Mouse (Mus musculus) spleen, adult 2 months (tissue): ENCODE measurements around the gene Fndc7. TPM values are rescaled to one million over a fixed set of nuclear protein-coding genes. Genes with fewer than 3 reads are reported as not detected.
"Not testable (repeated sequence)": the region's sequence is repeated elsewhere in the genome, so short reads cannot be mapped to it uniquely, and the experiment has no call there.

Experiments used
- DNase-seq, 2 experiments: peaks; one replicate each; pipeline versions ENCODE4 v3.0.0 to v3.0.0-alpha.2; 2012 to 2021; ENCODE audit warnings: low spot score in 2 of 2, low read depth in 1 of 2
- H3K27ac ChIP-seq: fragments of 200-500 bp; 2 replicates; pipeline ENCODE4 v1.5.1; 2012; ENCODE audit warnings: low read length, inconsistent platforms; ENCODE audit not compliant: insufficient read depth
- H3K27me3 ChIP-seq: fragments of 200-500 bp; 2 replicates; pipeline ENCODE4 v1.6.1; 2012; ENCODE audit warnings: mild to moderate bottlenecking, moderate library complexity, low read length, inconsistent platforms; ENCODE audit not compliant: control insufficient read depth, insufficient read depth
- H3K36me3 ChIP-seq: fragments of 200-500 bp; 2 replicates; pipeline ENCODE4 v1.6.1; 2012; ENCODE audit warnings: mild to moderate bottlenecking, low read length, inconsistent platforms; ENCODE audit not compliant: control insufficient read depth, insufficient read depth
- H3K4me1 ChIP-seq: fragments of 200-500 bp; 2 replicates; pipeline ENCODE4 v1.6.1; 2011; ENCODE audit warnings: inconsistent platforms; ENCODE audit not compliant: control insufficient read depth, insufficient read depth, insufficient read length
- H3K4me3 ChIP-seq: fragments of 200-500 bp; 2 replicates; pipeline ENCODE4 v1.5.1; 2011; ENCODE audit warnings: mild to moderate bottlenecking, inconsistent platforms; ENCODE audit not compliant: insufficient read depth, insufficient read length; ENCODE audit errors: extremely low read depth
- CTCF ChIP-seq: fragments of 200-500 bp; IDR thresholded peaks from 2 replicates; pipeline ENCODE4 v1.5.1; 2011; ENCODE audit warnings: mild to moderate bottlenecking, inconsistent platforms; ENCODE audit not compliant: insufficient read depth, insufficient read length, insufficient replicate concordance; ENCODE audit errors: extremely low read depth
- POLR2A ChIP-seq: fragments of 200-500 bp; IDR thresholded peaks from 2 replicates; pipeline ENCODE4 v1.6.1; 2011; ENCODE audit warnings: low read depth, low read length, inconsistent platforms
- WGBS: fragments of 180-500 bp; shearing (Covaris S2); methylation state at CpG from one replicate; pipeline ENCODE4 v1.1.7; 2018; 5-methylcytosine and 5-hydroxymethylcytosine counted together
- polyA plus RNA-seq: library from polyadenylated mRNA; depleted of rRNA; stranded (reverse); fragments of >200 nt; gene quantifications from 2 replicates; pipeline ENCODE4 v1.2.3, GENCODE M21; 2012

Fndc7 gene
- polyA plus RNA-seq, 1 experiment = 2.0 TPM

DNA sequence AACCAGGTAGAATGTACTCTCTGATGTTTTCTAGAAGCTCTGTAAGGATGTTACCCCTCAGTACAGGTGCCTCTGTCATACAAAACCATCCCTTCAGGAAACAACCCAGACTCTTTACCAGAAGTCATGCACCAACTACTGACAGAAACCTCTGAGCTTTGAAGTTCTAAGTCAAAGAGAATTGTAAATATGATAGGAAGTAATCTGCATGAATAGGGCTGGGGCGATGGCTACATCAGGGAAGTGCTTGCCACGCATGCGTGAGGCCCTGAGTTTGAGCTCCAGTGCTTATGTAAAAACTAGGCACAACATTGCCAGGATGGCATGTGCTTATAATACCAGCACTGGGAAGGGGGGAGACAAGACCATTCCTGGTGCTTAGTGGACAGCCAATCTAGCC, 24.1 kb downstream of the Fndc7 start:
- no peaks in the 10 kb centered on the region for H3K27me3 ChIP-seq
- DNase-seq = peak; percentile 37 to 45
- TF ChIP-seq POLR2A = no peak
- no peak for TF ChIP-seq CTCF
- WGBS = 47% methylated on average over 3 of the region's 3 CpGs
- no peaks in the 10 kb centered on the region for H3K36me3 ChIP-seq
- peaks cover 4% of the 10 kb centered on the region; the same call in 1 of the 2 replicates for H3K4me1 ChIP-seq
- H3K4me3 ChIP-seq = no peak overlapping the region
- H3K27ac ChIP-seq = peak overlapping the region; percentile 66

DNA sequence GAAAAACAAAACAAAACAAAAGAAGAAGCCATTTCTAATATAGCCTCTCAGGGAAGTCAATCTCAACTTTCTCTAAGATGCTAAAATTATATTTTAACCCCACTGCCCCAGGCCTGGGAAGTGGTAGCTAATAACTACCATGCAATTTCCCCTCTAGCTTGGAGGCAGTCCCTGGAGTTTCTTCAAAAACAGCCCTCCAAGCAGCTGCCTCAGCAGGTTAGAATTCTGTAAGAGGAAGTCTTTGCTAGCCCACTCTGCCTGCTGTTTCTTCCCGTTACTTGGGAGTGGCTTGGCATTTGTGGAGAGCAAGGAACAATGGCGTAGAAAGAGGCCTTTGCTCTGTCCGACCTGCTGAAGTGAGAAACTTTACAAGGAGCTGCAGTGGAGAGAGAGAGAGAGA, 24.7 kb downstream of the Fndc7 start:
- no peaks in the 10 kb centered on the region for H3K36me3 ChIP-seq
- H3K27me3 ChIP-seq = no peaks in the 10 kb centered on the region
- no peak for DNase-seq
- TF ChIP-seq CTCF (no peak), POLR2A (no peak)
- H3K27ac ChIP-seq = peak overlapping the region; percentile 66
- H3K4me1 ChIP-seq = peaks cover 4% of the 10 kb centered on the region; the same call in 1 of the 2 replicates
- WGBS = 29% methylated on average over 3 of the region's 3 CpGs
- H3K4me3 ChIP-seq = no peak overlapping the region

DNA sequence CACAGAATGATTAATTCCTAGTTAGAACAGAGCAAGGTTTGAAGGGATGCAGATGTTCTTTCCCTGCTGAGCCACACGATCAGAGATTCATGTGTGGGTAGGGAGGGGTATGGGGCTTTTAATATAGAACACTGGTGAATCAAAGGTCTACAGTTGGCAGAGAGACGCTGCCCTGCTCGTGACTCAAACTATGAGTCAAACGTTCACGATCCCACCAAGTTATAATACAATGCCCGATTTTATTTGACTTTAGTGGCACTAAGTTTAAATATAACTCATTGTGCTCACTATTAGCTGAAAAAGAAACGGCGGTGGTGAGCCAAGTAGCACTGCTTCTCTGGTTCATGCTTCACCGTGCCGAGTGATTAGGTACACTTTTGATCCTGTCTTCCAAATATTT, 26.7 kb downstream of the Fndc7 start:
- TF ChIP-seq POLR2A = no peak
- no peak for TF ChIP-seq CTCF

DNA sequence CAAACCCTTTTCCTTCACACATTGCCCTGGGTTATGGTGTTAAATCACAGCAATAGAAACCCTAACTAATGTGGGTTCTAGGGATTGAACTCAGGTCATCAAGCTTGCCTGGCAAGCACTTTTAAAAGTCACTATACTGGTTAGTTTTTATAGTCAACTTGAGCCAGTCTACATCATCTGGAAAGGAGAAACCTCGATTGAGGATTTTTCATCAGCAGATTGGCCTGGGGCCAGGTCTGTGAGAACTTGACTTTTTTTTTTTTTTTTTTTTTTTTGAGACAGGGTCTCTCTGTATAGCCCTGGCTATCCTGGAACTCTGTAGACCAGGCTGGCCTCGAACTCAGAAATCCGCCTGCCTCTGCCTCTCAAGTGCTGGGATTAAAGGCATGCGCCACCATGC, 27.5 kb downstream of the Fndc7 start:
- not testable (repeated sequence) for DNase-seq, H3K4me1 ChIP-seq, H3K4me3 ChIP-seq, H3K27ac ChIP-seq, H3K27me3 ChIP-seq, H3K36me3 ChIP-seq
- 72% methylated on average over 4 of the region's 4 CpGs for WGBS

More for the DNA sequence above, 26.7 kb downstream of the Fndc7 start:
- Histone ChIP-seq H3K4me3 (no peak overlapping the region), H3K27ac (no peak overlapping the region), H3K4me1 (peaks cover 4% of the 10 kb centered on the region; the same call in 1 of the 2 replicates), H3K27me3 (no peaks in the 10 kb centered on the region), H3K36me3 (no peaks in the 10 kb centered on the region)
- no peak for DNase-seq
- WGBS = 94% methylated on average over 10 of the region's 10 CpGs

DNA sequence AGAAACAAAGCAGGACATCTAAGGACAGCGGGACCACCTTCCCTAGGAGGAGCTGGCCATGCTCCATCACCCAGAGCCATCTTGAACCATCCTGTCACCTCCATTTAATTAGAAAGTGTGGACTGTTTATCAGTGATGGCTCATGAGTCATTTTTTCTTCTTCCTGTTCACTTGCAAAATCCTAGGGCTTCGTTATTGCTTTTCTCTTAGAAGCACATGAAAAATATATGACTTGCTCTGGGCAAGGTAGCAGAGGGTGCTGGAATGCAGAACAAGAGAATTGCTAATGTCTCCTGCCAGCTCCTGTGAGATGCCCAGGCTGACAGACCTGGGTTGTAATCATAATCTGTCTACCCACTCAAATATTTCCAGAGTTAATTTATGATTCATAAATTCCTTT, 29.0 kb downstream of the Fndc7 start:
- H3K4me1 ChIP-seq = peaks cover under 1% of the 10 kb centered on the region; the same call in 1 of the 2 replicates
- DNase-seq = no peak
- no peak overlapping the region for H3K4me3 ChIP-seq
- H3K27ac ChIP-seq = no peak overlapping the region
- H3K27me3 ChIP-seq = no peaks in the 10 kb centered on the region
- 69% methylated on average over 2 of the region's 2 CpGs for WGBS
- TF ChIP-seq POLR2A = no peak
- TF ChIP-seq CTCF = no peak
- no peaks in the 10 kb centered on the region for H3K36me3 ChIP-seq

DNA sequence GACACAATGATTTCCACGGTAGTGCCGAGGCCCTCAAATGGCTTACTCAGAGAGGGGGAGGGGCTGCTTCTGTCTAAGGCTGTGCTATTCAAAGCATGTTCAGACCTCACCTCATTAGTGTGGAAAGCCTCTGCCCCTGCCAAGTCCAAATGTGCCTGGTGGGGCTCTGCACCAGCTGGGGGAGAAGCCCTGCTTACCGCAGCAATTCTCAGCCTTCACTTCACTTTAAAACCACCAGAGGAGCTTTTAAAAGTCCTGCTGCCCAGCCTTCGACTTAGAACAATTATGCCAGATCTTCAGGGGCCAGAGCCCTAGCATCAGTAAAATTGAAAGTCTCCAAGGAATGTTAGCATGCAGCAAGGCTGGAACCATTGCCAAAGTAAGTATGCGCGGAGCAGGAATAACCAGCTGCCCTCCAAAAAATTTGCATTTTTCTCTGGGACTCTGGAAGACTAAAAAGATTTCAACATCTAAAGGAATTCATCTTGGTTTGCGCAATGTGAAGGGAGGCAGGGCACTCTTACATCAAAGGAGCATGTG, 31.5 kb downstream of the Fndc7 start:
- H3K27me3 ChIP-seq = no peaks in the 10 kb centered on the region
- peaks cover 3% of the 10 kb centered on the region; the same call in 1 of the 2 replicates for H3K4me1 ChIP-seq
- H3K36me3 ChIP-seq = no peaks in the 10 kb centered on the region
- DNase-seq = no peak
- peak overlapping the region; percentile 37; the same call in 1 of the 2 replicates for H3K27ac ChIP-seq
- no peak for TF ChIP-seq POLR2A
- no peak for TF ChIP-seq CTCF
- no peak overlapping the region for H3K4me3 ChIP-seq
- 85% methylated on average over 7 of the region's 7 CpGs for WGBS

DNA sequence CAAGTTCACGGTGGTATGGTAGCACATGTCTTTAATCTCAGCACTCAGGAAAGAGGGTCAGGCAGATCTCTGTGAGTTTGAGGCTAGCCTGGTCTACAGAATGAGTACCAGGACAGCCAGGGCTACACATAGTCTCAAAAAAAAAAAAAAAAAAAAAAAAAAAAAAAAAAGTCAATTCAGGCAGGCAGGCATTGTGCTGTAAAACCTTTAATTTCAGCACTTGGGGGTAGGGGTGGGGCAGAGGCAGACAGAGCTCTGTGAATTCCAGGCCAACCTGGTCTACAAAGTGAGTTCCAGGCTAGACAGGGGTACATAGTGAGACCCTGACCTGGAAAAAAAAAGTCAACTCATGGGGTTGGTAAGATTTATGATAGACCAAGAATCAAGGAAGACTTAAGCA, 32.1 kb downstream of the Fndc7 start:
- H3K36me3 ChIP-seq = no peaks in the 10 kb centered on the region
- no peak overlapping the region for H3K27ac ChIP-seq
- no peak overlapping the region for H3K4me3 ChIP-seq
- H3K27me3 ChIP-seq = no peaks in the 10 kb centered on the region
- peaks cover 3% of the 10 kb centered on the region; the same call in 1 of the 2 replicates for H3K4me1 ChIP-seq
- TF ChIP-seq CTCF = no peak
- no peak for TF ChIP-seq POLR2A
- WGBS = 73% methylated on average over 1 of the region's 1 CpGs
- DNase-seq = no peak
